Mouse (Mus musculus) lung, embryonic 14.5 days (tissue): ENCODE results near the gene Pbx4. TPM values are rescaled to one million over a fixed set of nuclear protein-coding genes. Genes with fewer than 3 reads are reported as not detected.
A peak's percentile ranks its signal among the peaks of the same experiment; 100 is the strongest.

ENCODE experiments used
- ATAC-seq: fragments of 200-750 bp; cut with Nextera tagmentation; 2 replicates; pipeline ENCODE4 v1.8.0; 2017; ENCODE audit warnings: mild to moderate bottlenecking, moderate TSS enrichment, moderate library complexity; ENCODE audit not compliant: insufficient read depth
- DNase-seq: peaks from one replicate; pipeline ENCODE4 v3.0.0-alpha.2; 2015
- H3K27ac ChIP-seq: fragments of 300-500 bp; sonication (generic); 2 replicates; pipeline ENCODE4 v1.5.1; 2014; ENCODE audit warnings: low read depth, mild to moderate bottlenecking, moderate library complexity
- H3K27me3 ChIP-seq: fragments of 300-500 bp; sonication (generic); 2 replicates; pipeline ENCODE4 v1.6.1; 2014; ENCODE audit warnings: low read length, control low read depth; ENCODE audit not compliant: insufficient read depth
- H3K36me3 ChIP-seq: fragments of 300-500 bp; sonication (generic); 2 replicates; pipeline ENCODE4 v1.6.1; 2014; ENCODE audit warnings: control low read depth; ENCODE audit not compliant: insufficient read depth
- H3K4me1 ChIP-seq: fragments of 300-500 bp; sonication (generic); 2 replicates; pipeline ENCODE4 v1.6.1; 2014; ENCODE audit warnings: antibody characterized with exemption, control low read depth; ENCODE audit not compliant: insufficient read depth
- H3K4me2 ChIP-seq: fragments of 300-500 bp; sonication (generic); 2 replicates; pipeline ENCODE4 v1.6.1; 2014; ENCODE audit warnings: mild to moderate bottlenecking
- H3K4me3 ChIP-seq: fragments of 300-500 bp; sonication (generic); 2 replicates; pipeline ENCODE4 v1.5.1; 2014; ENCODE audit warnings: low read depth, low read length
- H3K9ac ChIP-seq: fragments of 300-500 bp; sonication (generic); 2 replicates; pipeline ENCODE4 v1.6.1; 2014
- H3K9me3 ChIP-seq: fragments of 300-500 bp; sonication (generic); 2 replicates; pipeline ENCODE4 v1.6.1; 2016; ENCODE audit warnings: low read depth, low read length, control low read depth
- CTCF ChIP-seq: IDR thresholded peaks from 2 replicates; pipeline ENCODE4 v1.5.1; 2016; ENCODE audit warnings: antibody characterized with exemption, low read depth
- WGBS: fragments of 180-500 bp; shearing (Covaris S2); extraction: QIAGEN DNeasy Blood & Tissue Kit; methylation state at CpG from one replicate; pipeline ENCODE4 v1.1.7; 2014; 5-methylcytosine and 5-hydroxymethylcytosine counted together
- polyA plus RNA-seq: library from polyadenylated mRNA; unstranded; fragments of >200 nt; fragmentation: Nextera tagmentation; extraction: Ambion mirVana; gene quantifications from 2 replicates; pipeline ENCODE4 v1.2.1, GENCODE M21; 2014

The Pbx4 gene
- polyA plus RNA-seq, 1 experiment from 2014 or later, result 7.1 TPM

GRCm38 (mm10) chr8:69888902-69889301, 56.6 kb downstream of the Pbx4 start:
- Histone ChIP-seq H3K36me3 (peaks cover 3% of the 10 kb centered on the region; the same call in 1 of the 2 replicates), H3K4me3 (peak overlapping the region; percentile 29), H3K4me2 (peak overlapping the region; percentile 53), H3K9ac (no peak overlapping the region; the same call in 1 of the 2 replicates), H3K4me1 (no peaks in the 10 kb centered on the region), H3K9me3 (no peaks in the 10 kb centered on the region), H3K27ac (no peak overlapping the region), H3K27me3 (peaks cover 71% of the 10 kb centered on the region)
- DNase-seq, result no peak
- TF ChIP-seq CTCF, result no peak
- 2% methylated on average over 32 of the region's 32 CpGs for WGBS
- no peak for ATAC-seq

- H3K27me3 ChIP-seq, result peaks cover 51% of the 10 kb centered on the region
- H3K9ac ChIP-seq, result no peak overlapping the region
- TF ChIP-seq CTCF, result peak; percentile 83
- no peak overlapping the region for H3K4me2 ChIP-seq
- peaks cover 9% of the 10 kb centered on the region; the same call in 1 of the 2 replicates for H3K36me3 ChIP-seq
- ATAC-seq, result no peak
- no peak overlapping the region for H3K4me3 ChIP-seq
- DNase-seq, result peak; percentile 79
- H3K4me1 ChIP-seq, result no peaks in the 10 kb centered on the region
- 37% methylated on average over 19 of the region's 19 CpGs for WGBS
- H3K9me3 ChIP-seq, result no peaks in the 10 kb centered on the region
- H3K27ac ChIP-seq, result no peak overlapping the region
Measured at GRCm38 (mm10) chr8:69890813-69891241, 58.5 kb downstream of the Pbx4 start.

- H3K27me3 ChIP-seq, result peaks cover 21% of the 10 kb centered on the region
- peak; percentile 69 for TF ChIP-seq CTCF
- no peaks in the 10 kb centered on the region for H3K4me1 ChIP-seq
- no peak overlapping the region for H3K4me2 ChIP-seq
- DNase-seq, result peak; percentile 73
- peaks cover 31% of the 10 kb centered on the region for H3K36me3 ChIP-seq
- no peak overlapping the region for H3K4me3 ChIP-seq
- H3K27ac ChIP-seq, result no peak overlapping the region
- no peak overlapping the region for H3K9ac ChIP-seq
- peak; percentile 19; the same call in 1 of the 2 replicates for ATAC-seq
- 46% methylated on average over 17 of the region's 17 CpGs for WGBS
- no peaks in the 10 kb centered on the region for H3K9me3 ChIP-seq
Measured at GRCm38 (mm10) chr8:69893863-69894262, 61.6 kb downstream of the Pbx4 start.

GRCm38 (mm10) chr8:69894836-69895332, 62.6 kb downstream of the Pbx4 start:
- no peak overlapping the region for H3K4me2 ChIP-seq
- no peak overlapping the region for H3K27ac ChIP-seq
- TF ChIP-seq CTCF, result no peak
- WGBS, result 68% methylated on average over 6 of the region's 6 CpGs
- ATAC-seq (no peak), DNase-seq (no peak)
- peaks cover 31% of the 10 kb centered on the region for H3K36me3 ChIP-seq
- no peaks in the 10 kb centered on the region for H3K9me3 ChIP-seq
- H3K4me3 ChIP-seq, result no peak overlapping the region
- no peaks in the 10 kb centered on the region for H3K4me1 ChIP-seq
- H3K9ac ChIP-seq, result no peak overlapping the region
- peaks cover 11% of the 10 kb centered on the region for H3K27me3 ChIP-seq

- WGBS, result 71% methylated on average over 4 of the region's 4 CpGs
- peaks cover 6% of the 10 kb centered on the region for H3K4me1 ChIP-seq
- H3K27me3 ChIP-seq, result peaks cover under 1% of the 10 kb centered on the region
- H3K27ac ChIP-seq, result no peak overlapping the region
- H3K4me3 ChIP-seq, result no peak overlapping the region
- no peak for DNase-seq
- H3K36me3 ChIP-seq, result peaks cover 31% of the 10 kb centered on the region
- no peak for TF ChIP-seq CTCF
- H3K9ac ChIP-seq, result no peak overlapping the region
- H3K9me3 ChIP-seq, result no peaks in the 10 kb centered on the region
- no peak for ATAC-seq
- no peak overlapping the region for H3K4me2 ChIP-seq
Measured at GRCm38 (mm10) chr8:69895772-69896451, 63.6 kb downstream of the Pbx4 start.

GRCm38 (mm10) chr8:69897857-69898256, 65.6 kb downstream of the Pbx4 start:
- H3K9ac ChIP-seq, result no peak overlapping the region
- peaks cover 31% of the 10 kb centered on the region for H3K36me3 ChIP-seq
- H3K4me2 ChIP-seq, result no peak overlapping the region
- H3K4me3 ChIP-seq, result no peak overlapping the region
- ATAC-seq (no peak), DNase-seq (no peak)
- peaks cover 6% of the 10 kb centered on the region for H3K4me1 ChIP-seq
- TF ChIP-seq CTCF, result no peak
- H3K27ac ChIP-seq, result no peak overlapping the region
- H3K9me3 ChIP-seq, result no peaks in the 10 kb centered on the region
- 84% methylated on average over 6 of the region's 6 CpGs for WGBS
- no peaks in the 10 kb centered on the region for H3K27me3 ChIP-seq

GRCm38 (mm10) chr8:69899876-69900275, 67.6 kb downstream of the Pbx4 start:
- Histone ChIP-seq H3K36me3 (peaks cover 22% of the 10 kb centered on the region), H3K9ac (no peak overlapping the region), H3K4me1 (peaks cover 6% of the 10 kb centered on the region), H3K9me3 (no peaks in the 10 kb centered on the region), H3K4me3 (no peak overlapping the region), H3K27ac (no peak overlapping the region), H3K27me3 (no peaks in the 10 kb centered on the region), H3K4me2 (no peak overlapping the region)
- 91% methylated on average over 2 of the region's 2 CpGs for WGBS
- TF ChIP-seq CTCF, result no peak
- ATAC-seq, result no peak
- no peak for DNase-seq
